Mouse (Mus musculus) liver, adult 2 months (tissue): ENCODE results near the gene Igdcc3.

Experiments
- CTCF ChIP-seq: fragments of 200-500 bp; IDR thresholded peaks from 2 replicates; pipeline ENCODE4 v1.5.1; 2011; ENCODE audit warnings: low read depth, low read length, control low read depth
- POLR2A ChIP-seq: fragments of 200-500 bp; IDR thresholded peaks from 2 replicates; pipeline ENCODE4 v1.6.1; 2011; ENCODE audit warnings: low read length, control low read depth; ENCODE audit not compliant: insufficient read depth; ENCODE audit errors: extremely low read depth

GRCm38 (mm10) chr9:65200606-65201005 is 59.6 kb downstream of the Igdcc3 start:
- TF ChIP-seq POLR2A (no peak), CTCF (no peak)
